Mouse (Mus musculus) layer of hippocampus, postnatal 14 days (tissue): ENCODE measurements around the gene Leng8. TPM values are rescaled to one million over a fixed set of nuclear protein-coding genes. Genes with fewer than 3 reads are reported as not detected.
"Not testable (repeated sequence)": the region's sequence is repeated elsewhere in the genome, so short reads cannot be mapped to it uniquely, and the experiment has no call there.

ENCODE experiments used
- DNase-seq, 2 experiments: peaks; one replicate each; pipeline ENCODE4 v3.0.0; 2021 to 2022; ENCODE audit warnings: low spot score in 2 of 2, mixed read lengths in 1 of 2
- total RNA-seq, 2 experiments: library from RNA; stranded (reverse); gene quantifications; 2 replicates each; pipeline ENCODE4 v1.2.3; 2021

The Leng8 gene
- total RNA-seq, 2 experiments from 2014 or later, result 157 to 196 TPM

DNA sequence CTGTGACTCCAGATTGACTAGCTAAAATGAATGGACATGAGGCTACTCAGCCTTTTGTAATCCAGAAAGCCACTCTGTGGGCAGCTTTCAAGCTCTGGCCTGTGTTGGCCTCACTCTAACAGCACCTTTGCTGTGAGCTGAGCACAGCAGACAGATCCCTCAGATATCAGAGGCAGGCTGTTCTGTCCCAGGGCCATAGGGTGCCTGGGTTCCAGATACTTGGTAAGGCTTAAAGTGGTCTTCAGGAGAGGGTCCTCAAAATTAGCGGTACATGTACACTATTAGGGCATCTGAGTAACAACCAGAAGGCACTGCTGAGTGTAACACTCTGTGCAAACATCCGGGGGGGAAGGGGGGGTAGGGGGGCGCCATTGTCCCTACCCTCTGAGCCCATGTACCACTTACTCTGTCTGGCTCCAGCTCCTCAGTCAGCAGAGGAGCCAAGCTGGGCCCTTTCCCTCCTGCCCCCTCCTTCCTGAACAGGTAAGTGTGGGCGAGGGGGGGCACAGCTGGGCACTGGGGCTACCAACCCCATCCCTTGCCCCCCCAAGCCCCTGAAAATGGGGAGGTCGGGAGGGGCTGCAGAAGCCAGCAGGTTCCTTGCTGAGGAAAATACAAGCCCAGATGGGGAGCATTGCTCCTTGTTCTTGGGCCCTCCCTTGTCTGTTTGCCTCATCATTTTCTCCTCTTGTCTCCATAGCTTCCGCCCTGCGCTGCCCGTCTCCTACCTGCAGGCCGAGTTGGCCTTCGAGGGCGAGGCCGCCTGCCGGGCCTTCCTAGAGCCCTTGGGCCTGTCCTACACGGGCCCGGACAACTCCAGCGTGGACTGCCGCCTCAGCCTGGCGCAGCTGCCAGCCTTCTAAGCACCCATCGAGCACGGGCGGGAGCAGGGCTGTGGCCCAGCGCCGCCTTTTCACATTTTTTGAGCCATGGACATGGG lies 9.7 kb downstream of the Leng8 start:
- DNase-seq, result no peak

DNA sequence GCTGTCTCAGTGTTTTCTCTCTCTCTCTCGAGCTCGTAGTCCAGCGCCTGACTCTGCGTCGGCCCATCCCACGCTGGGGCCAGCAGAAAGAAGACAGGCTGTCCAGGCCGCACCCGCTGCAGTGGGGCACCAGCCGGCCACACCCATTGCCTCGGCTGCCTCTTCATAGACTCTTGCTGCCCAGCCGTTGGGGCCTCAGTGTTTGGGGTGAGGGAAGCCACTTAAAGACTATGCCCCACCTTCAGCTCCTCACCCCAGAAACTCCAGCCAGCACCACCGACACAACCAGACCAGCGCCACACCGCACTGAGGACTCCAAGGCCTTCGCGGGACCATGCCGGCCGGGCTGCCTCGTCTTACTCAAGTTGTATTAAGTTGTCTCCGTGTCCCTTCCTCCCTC lies 10.5 kb downstream of the Leng8 start:
- no peak for DNase-seq

DNA sequence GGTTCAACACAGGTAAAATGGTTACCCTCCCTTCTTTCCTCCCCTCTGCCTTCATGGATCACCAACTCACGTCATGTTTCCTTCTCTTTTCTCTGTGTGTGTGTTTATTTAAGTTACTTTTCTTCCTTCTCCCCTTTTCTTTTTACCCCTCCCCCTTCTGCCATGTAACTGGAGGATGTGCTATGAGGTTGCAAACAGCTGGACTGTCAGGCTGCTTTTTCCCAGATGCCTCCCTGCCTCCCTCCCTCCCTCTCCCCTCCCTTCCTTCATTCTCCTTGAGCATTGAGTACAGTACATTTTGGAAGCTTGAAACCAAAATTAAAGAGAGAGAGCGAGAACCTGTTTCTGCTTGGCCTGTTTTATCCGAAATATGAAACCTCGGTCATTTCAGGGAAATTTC lies 11.0 kb downstream of the Leng8 start:
- no peak for DNase-seq

- DNase-seq, result no peak
These were observed 11.7 kb downstream of the Leng8 start for GRCm38 (mm10) chr7:4148341-4149208.

DNA sequence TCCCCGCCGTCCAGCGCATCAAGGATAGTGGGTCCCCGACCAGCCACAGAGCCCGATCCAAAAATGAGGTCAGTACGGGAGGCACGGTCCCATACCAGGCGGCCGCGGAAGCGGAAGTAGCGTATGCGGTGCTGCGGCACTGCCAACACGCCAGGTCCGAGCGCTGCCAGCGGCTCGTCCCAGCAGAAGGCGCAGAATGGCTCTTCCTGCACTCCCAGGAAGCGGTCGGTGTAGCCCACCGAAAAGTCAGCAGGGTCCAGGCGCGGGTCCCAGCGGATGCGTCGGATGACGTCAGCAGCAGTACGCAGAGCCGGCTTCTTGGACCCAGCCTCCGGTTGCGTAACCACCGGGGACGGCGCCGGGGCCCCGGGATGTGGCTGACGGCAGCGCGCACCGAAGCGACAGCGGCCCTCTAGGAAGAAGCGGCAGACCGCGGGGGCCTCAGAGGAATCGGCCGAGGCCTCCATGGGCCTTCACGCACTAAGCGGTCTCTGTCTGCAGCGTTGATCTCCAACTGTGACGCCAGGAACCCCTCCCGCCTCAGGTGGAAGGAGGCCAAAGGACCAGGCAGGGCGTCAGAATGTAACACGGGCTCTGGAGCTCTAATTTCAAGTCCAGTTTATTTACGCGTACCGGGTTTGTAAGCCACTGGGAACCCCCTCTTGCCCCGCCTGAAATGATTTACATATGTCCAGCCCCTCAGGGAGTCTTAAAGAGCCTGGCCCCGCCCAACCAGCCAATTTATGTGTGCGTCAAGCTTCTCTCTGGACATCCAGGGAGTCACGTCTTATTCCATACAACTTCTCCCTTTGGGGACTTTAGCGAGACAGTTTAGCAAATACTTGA lies 12.6 kb downstream of the Leng8 start:
- DNase-seq, result peak; percentile 89 to 90

GRCm38 (mm10) chr7:4150059-4150541 lies 13.3 kb downstream of the Leng8 start, which contains the start of gene Leng9:
Gene Leng9 (minus strand): TSS chr7:4150374.
- no peak for DNase-seq

DNA sequence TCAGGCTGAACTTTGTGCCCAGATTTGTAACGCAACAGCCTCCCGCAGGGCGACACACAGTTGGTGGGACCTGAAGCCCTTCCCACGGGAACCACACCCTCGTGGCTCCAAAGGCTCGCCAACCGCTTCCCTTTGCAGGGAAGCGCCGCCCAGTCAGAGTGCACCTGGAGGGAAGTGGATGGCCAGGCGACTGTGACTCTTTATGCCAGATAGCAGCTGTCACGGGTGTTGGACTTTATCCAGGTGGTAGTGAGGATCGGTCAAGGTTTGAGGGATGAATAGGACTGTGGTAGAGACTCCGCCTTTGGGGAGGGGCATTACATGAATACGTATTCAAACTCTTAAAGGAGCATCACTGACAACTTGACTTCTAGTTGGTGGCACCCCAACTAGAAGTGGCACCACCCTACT lies 14.0 kb downstream of the Leng8 start:
- DNase-seq, result no peak

DNA sequence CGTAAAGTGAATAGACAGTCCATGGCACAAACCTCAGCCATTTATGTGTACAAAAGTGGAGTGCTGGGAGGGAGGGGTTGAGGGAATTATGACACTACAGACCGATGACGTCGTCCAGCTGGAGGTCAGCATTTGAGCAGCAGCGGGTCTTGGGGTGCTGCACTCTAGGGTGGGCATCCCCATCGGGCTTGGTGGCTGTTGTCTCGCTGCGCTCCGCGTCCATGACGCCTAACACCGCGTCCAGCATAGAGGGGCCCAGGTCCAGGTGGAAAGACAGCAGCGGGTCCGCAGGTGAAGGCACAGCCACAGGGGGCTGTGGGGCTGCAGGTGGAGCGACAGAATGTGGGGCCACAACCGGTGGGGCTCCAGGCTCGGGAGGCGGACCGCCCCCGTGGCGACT lies 14.4 kb downstream of the Leng8 start:
- DNase-seq, result no peak

DNA sequence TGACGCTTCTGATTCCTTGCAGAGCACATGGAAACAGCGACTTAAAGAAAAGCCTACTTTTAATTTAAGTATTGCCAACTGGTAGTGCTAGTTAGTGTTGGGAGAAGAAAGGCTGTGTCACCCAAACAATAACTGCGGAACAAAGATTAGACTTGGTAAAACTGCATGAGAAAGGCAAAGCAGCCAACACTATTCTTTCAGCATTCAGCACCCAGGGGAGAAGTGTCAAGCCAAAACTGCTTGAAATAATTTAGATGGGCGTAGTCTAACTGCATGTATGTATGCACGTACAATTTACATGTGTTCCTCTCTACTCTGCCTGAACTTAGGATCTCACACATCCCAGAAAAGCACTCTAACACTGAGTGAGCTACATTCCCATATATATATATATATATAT lies 17.5 kb downstream of the Leng8 start:
- DNase-seq, result no peak

DNA sequence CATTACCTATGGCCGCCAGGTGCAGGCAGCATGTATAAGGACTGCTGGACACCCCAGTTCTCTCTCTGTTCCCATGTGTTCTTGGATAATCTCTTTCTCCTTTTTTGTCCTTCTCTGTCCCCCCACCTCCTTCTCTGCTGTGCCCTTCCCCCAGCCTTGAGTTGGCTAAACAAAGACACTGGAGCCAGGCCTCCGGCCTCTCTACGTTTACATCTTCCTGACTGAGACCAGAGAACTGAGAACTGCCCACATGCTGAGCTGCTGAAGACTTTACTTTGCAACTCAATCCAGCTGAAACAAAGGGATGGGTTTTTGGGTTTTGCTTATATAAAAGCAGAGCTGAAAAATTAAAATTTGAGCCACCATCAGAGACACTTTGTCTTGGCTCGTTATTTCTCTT lies 18.1 kb downstream of the Leng8 start:
- no peak for DNase-seq

DNA sequence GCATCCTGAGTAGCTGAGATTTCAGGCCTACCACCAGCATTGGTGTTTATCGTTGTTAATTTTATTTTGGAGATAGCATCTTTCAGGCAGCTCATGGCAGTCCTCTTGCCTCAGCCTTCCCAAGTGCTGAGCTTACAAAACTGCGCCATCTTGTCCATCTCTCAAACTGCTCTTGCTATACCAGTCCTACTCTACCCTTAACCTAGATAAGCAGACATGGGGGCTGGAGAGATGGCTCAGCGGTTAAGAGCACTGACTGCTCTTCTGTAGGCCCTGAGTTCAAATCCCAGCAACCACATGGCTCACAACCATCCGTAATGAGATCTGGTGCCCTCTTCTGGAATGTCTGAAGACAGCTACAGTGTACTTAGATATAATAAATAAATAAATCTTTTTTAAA lies 24.8 kb downstream of the Leng8 start:
- DNase-seq, result not testable (repeated sequence)

- no peak for DNase-seq
These were observed 26.8 kb downstream of the Leng8 start for GRCm38 (mm10) chr7:4163571-4164072.

GRCm38 (mm10) chr7:4164090-4164910 lies 27.5 kb downstream of the Leng8 start, which contains the start of gene Cdc42ep5:
Gene Cdc42ep5 (minus strand): TSS chr7:4164860.
- DNase-seq, result no peak

DNA sequence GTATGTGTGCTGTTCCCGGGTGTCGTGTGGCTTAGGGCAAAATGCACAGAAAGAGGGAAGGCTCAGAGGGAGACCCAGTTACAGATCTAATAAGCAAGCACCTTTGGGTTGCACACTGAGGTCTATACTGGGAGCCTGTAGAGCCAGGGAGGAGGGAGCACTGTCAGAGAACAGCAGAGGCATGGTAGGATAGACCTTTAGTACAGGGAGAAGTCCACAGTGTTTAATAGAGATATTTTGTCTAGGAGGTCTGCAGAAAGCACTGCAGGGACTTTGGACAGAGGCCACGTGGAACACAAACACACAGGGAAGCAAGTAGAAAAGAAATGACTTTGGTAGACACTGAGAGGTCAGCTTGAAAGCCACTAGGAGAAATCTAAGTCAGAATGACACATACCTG lies 28.4 kb downstream of the Leng8 start:
- no peak for DNase-seq

DNA sequence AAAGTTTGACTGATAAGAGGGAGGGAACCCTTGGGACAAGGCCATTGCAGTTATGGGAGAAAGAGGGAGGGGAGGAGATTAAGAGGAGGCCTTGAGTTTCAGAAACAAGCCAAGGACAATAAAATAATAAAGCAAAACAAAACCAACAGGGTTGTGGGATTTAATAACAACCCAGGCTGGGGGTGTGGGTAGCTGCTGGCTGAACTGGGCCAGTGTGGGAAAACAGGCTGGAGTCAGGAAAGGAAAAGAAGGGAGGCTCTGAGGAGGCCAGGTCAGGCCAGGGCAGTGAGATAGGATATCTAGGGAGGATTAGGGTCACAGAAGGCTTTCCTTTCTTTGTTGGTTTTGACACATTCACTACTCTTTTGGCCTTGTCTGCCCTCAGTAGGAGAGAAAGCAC lies 30.3 kb downstream of the Leng8 start:
- DNase-seq, result no peak

GRCm38 (mm10) chr7:4170193-4170938 lies 33.5 kb downstream of the Leng8 start:
- DNase-seq, result no peak

DNA sequence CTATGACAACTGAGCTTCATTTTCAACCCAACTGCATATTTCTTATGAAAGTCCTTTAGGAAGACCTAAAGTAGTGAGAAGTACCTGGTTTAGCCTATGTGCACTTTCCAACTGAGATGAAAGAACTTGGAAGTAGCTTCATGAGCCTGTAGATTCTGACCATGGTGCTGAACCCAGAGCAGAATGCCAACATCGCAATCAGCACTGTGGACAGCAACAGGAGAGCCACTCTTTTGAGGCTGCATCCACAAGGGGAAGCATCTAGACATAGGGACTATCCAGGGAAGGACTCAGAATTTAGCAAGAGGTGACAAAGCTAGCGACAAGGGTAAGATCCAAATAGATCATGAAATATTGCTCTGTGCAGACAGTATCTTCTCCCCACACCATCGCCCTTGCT lies 41.6 kb downstream of the Leng8 start:
- no peak for DNase-seq
